Mouse (Mus musculus) cerebellum, adult 8-10 months (tissue): ENCODE data around the gene Dnm3.
A peak's percentile ranks its signal among the peaks of the same experiment; 100 is the strongest.

Experiments used
- DNase-seq: peaks from one replicate; pipeline ENCODE4 v3.0.0; 2022

Dnm3 gene

GRCm38 (mm10) chr1:161979536-161979935, 498.3 kb downstream of the Dnm3 start, which contains the start of gene 4930558K02Rik:
4930558K02Rik (minus strand) TSS chr1:161979636.
- DNase-seq = no peak

- DNase-seq = no peak
Measured at GRCm38 (mm10) chr1:161978173-161978700, 499.6 kb downstream of the Dnm3 start.

- no peak for DNase-seq
Measured at GRCm38 (mm10) chr1:161977331-161977730, 500.5 kb downstream of the Dnm3 start.

- peak; percentile 73 for DNase-seq
Measured at GRCm38 (mm10) chr1:161976255-161977182, 501.3 kb downstream of the Dnm3 start.

- DNase-seq = no peak
Measured at GRCm38 (mm10) chr1:161972233-161972632, 505.6 kb downstream of the Dnm3 start.

GRCm38 (mm10) chr1:161970874-161971273, 507.0 kb downstream of the Dnm3 start:
- DNase-seq = no peak

GRCm38 (mm10) chr1:161968589-161969407, 509.0 kb downstream of the Dnm3 start, which contains the start of gene Pigc:
Pigc (plus strand) TSS chr1:161969186.
- DNase-seq = peak; percentile 93

GRCm38 (mm10) chr1:161967936-161968335, 509.9 kb downstream of the Dnm3 start:
- DNase-seq = no peak

- DNase-seq = no peak
Measured at GRCm38 (mm10) chr1:161962465-161963377, 515.1 kb downstream of the Dnm3 start.

GRCm38 (mm10) chr1:161957964-161958950, 519.6 kb downstream of the Dnm3 start:
- DNase-seq = no peak

- no peak for DNase-seq
Measured at GRCm38 (mm10) chr1:161955846-161956245, 522.0 kb downstream of the Dnm3 start.

GRCm38 (mm10) chr1:161952599-161952998, 525.2 kb downstream of the Dnm3 start:
- DNase-seq = no peak

GRCm38 (mm10) chr1:161951009-161951779, 526.6 kb downstream of the Dnm3 start:
- DNase-seq = no peak

- no peak for DNase-seq
Measured at GRCm38 (mm10) chr1:161942082-161942481, 535.8 kb downstream of the Dnm3 start.
